Mouse (Mus musculus) cerebellum, postnatal 36 days (tissue): ENCODE data around the gene Rbm43.

ENCODE experiments used
- DNase-seq, 2 experiments: peaks; one replicate each; pipeline ENCODE4 v3.0.0; 2021 to 2022; ENCODE audit warnings: mixed read lengths in 2 of 2

Gene Rbm43

DNA sequence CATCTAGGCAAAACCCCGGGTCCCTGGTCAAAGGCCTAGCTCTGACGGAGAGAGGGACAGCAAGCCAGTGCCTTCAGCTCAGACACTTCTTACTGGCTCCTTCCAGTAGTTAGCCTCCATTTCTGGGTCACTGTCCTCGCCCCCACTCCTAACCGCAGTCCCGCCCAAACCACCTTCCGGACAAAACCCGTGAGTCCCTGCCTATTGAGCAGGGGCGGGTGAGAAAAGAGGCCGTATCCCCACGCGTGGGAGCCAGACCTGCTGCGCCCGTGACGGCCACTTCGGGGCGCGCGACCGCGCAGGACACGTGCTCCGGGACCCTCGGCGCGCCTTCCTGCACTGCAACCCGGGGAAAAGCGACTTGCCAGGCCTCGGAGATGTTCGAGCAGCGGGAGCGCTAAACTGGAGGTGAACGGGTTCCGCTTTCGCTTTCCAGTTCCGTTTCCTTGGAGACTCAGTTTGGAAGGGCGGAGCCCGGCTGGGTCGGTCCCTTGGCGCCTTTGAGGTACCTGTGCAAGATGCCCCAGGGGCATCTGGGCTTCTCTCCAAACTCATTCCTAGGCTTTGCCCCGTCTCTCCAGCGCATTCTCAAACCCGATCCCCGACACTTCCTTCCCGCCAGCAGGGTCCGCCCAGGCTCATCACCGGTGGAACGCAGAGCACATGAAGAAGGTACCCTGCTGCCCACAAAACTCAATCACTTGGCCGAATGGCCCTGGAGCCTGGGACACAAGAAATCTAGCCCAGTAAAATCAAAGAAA, at the start of gene Rbm43:
Gene Rbm43 (minus strand): TSS at position 590 of the 761 bp plus-strand sequence.
- DNase-seq = peak; percentile 76 to 77

DNA sequence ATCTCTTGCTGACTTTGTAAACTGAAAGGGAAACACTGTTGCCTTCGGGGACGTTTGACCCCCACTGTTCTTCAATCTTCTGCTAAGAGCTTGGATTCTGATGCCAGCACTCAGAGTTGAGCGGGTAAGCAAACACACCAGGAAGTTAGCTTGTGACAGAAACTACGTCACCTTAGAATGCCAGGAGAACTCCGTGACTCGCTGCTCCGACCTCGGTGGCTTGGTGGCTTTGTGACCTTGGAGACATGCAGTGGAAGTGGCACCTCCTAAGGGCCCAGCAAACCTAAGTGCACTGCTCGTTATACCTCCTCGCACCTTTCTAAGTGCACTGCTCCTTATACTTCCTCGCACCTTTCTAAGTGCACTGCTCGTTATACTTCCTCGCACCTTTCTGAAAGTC, 47.3 kb upstream of the Rbm43 start:
- no peak for DNase-seq

DNA sequence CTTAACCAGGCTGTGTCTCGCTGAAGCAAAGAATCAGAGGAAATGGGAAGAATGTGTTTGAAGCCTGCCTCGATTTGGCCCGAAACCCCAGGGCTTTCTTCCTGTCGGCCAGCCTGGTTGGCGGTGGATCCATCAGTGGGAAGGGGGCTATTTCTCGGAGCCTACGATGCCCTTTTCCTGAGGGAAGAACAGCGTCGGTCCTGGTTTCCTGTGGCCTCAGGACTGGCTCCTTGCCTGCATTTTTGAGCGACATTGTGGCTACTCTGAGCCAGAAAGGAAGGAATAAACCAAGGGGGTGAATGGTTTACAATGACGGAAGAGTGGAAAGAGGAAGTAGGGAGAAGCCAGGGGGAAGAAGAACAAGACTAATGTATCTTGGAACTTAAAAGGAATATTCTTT, 46.7 kb upstream of the Rbm43 start:
- peak; percentile 7 for DNase-seq

DNA sequence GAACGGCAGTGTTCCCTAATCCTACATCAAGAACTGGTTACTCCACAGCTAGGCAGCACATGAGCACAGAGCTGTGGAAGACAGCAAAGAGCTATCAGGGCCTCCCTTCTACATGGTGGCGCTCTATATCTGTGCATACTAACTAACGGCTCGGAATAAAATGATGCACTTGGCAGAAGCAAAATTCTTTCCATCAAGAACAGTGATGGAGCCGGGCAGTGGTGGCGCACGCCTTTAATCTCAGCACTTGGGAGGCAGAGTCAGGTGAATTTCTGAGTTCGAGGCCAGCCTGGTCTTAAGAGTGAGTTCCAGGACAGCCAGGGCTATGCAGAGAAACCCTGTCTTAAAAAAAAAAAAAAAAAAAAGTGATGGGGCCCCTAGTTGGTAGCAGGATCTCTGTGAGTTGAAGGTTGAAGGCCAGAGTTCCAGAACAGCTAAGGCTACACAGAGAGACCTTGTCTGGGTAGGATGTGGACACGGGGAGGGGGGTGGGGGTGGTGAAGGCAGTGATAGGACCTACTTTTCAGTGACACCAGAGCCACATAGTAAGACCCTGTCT, 38.5 kb upstream of the Rbm43 start, which contains the start of gene Nmi:
Gene Nmi (minus strand): TSS at position 85 of the 559 bp plus-strand sequence.
- peak; percentile 8 to 29 for DNase-seq

DNA sequence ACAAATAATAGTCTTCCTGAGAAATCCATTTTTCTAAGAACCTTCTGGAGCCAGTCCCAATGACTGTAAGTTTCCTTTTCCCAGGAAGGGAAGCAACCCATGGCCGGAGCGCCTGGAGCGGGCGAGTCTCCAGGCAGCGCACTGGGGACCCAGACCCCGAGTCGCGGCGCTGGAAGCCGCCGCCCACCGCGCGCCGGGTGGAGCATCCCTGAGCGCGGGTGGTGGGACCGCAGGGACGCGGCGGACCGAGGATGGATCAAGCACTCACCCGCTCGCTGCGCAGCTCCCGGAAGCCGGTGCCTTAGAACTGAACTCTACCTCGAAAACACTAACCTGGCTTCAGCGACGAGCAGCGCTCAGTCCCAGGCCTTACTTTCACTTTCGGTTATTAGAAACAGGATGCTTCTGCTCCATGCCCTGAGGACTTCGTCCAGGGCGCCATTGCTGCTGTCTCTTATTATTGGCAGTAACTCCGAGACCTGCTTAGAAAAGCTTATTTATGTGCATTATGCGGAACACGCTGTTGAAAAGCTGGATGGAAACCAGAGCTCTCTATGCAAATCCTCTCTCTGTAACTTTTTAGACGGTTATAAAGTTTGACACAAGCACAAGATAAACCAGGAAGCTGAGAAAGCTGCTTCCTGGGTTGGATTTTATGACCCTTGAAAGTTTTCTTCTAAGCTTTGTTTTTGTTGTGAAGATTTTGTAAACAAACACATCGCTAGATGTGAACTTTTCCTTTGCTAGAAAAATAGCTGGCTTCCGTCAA, 37.9 kb upstream of the Rbm43 start:
- peak; percentile 31 to 42 for DNase-seq

DNA sequence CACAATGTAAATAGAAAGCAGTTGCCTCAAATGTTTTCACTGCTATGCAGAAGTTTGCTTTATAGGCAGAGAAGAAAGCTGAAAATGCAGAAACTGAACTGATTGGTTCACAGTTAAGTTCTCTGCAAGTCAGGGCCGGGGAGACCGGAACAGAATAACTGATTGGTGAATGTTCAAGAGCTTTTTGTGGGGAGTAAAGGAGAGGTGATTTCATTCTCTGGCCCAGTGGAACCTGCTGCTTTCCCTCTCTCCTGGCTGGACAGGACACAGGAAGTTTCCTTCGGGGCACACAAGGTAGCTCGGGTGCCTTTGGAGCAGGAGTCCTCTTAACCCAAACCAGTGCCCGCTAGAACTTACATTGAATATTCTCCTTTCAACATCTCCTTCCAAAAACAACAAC, 37.2 kb upstream of the Rbm43 start:
- peak in 1 of 2 experiments; percentile 10 for DNase-seq

DNA sequence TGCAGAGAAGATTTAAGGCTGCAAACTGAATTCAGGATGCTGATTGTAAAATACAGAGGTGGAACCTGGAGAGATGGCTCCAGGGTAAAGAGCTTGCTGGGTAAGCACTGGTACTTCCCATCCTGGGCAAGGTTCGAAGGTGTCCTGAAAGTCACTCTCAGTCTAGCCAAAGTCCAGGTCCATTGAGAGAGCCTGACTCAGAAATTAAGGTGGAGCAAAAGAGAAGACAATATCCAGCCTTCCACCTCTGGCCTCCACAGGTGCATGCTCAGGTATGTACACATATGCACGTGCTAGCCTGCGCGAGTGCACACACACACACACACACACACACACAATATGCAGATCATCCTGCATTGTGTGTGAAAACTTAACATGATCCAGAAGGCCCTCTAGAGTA, 35.9 kb upstream of the Rbm43 start:
- no peak for DNase-seq

DNA sequence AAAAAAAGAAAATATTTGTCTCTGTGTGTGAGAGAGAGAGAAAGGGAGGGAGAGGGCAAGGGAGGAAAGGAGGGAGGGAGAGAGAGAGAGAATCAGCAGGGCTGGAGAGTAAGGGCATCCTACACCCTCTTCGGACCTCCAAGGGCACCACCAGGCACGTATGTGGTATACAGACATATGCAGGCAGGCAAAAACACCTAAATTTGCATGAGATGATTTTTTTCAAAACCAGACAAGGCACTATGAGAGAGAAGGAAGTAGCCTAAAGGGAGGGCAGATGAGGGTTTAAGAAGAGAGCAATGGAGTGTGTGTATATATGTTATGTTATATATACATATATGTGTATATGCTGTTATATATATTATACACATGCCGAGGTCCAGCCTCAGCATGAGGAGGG, 32.3 kb upstream of the Rbm43 start:
- no peak for DNase-seq

DNA sequence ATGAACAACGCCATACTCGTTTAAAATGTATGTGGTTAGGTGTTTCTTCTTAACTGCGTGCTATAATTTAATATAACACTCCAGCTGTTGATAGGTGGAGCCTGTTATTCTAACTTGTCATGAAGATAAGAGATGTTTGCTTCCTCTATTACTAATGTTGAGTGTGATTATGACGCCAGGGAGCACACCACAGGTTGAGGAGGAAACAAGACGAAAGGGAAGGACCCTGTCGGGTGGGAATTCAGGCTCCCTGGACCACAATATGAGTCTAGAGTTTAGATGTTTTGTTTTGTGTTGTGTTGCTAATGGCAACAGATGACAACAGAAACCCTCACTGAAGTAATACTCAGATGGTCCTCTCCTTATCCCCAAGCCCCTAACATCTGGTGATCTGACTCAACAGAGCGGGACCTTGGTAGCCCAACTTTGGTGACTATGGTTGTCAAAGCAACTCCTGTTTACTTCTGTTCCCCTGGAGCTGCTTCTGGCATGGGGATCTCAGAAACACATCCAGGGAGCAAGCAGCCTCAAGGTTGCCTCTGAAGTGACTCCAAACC, 18.8 kb upstream of the Rbm43 start:
- no peak for DNase-seq

DNA sequence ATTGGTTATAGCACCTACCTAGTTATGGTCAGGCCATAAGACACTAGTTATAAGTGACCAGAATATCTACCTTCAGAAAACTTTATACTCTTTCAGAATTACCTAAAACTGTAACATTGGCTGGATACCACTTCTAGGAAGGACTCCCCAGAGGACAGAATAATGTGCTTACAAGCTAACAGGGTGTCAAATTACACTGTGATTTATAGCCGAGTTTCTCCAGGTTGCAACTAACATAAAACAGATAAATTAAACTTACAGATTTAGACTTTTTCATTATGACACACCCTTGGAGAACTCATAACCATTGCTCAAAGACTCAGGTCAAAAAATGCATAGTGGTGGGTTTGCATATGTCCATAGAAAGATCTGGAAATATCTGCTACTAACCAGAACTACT, 15.9 kb upstream of the Rbm43 start:
- no peak for DNase-seq

DNA sequence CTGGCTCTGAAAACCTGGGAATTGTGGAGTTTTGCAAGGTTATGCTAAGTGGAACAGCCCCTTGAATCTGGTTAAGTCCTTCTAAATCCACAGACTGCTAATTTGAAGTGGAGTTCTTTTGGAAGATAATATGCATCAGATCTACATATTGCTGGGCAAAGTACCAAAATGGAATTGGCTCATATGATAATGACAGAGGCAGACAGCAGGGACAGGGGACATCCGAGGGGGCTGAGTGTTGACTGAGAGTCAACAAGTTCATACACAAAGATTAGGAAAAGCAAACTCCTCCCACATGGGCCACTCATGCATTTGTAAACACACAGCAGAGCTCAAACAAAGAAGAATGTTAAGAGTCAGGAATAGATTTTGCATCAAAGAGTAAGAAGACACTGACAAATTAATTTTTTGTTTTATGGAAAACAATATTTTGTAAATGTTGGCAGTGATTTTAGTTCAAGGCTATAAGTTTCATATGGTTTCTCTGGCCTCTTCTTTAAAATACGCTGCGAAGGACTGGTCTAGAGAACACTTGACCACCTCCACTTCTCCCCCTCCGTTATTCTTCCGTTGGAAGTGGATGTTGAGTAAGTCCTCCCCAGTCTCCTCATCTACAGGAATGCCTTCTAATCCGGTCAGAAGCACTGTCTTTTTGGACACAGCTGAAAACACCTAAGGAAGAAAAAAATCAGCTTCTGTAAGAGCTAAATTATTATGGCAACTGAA, 13.3 kb upstream of the Rbm43 start:
- no peak for DNase-seq

DNA sequence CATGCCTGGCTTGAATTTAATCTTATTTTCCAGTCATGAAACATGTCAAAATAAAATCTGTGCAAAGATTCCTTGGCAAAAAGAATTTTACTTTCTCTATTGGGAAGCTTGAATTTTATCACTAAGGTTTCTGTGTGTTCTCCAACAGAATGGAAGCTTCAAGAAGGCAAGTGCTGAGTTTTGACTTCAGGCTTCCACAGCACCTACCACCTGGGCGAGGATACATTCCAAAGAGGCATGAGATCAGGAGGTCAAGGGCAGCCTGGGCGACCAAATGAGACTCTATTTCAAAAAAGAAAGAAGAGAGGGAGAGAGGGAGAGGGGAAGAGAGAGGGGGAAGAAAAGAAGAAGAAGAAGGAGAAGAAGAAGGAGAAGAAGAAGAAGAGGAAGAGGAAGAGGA, 10.8 kb upstream of the Rbm43 start:
- no peak for DNase-seq

DNA sequence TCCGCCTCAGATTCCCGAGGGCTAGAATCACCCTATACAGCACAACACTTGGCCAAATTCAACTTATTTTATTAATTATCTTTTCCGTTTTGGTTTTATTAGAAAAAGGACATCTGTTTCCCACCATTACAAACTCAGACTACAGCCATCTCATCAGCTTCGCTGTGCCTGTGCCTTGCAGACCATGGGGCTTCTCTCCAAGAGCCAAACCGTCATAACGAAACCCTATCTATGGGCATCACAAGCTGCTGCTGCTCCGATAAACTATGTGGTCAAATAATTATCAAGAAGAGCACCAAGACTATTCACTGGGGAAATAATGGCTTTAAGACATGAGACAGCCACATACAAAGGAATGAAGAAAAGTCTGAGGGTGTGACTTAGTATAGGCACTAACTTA, 6.9 kb upstream of the Rbm43 start:
- DNase-seq = no peak

DNA sequence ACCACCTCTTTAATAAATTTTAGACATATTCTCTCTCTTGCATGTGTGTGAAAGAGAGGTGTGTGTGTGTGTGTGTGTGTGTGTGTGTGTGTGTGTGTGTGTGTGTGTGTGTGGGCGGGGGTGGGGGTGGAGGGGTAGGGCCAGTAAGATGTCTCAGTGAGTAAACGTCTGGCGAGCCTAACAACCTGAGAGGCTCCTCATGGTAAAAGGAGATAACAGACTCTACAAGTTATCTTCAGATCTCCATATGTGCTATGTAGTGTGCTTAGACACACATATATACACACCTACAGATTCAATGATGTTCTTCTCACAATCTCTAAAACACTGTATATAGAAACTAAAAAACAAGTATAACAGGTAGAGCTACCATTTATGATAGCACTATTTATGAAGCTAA, 3.8 kb upstream of the Rbm43 start:
- no peak for DNase-seq

DNA sequence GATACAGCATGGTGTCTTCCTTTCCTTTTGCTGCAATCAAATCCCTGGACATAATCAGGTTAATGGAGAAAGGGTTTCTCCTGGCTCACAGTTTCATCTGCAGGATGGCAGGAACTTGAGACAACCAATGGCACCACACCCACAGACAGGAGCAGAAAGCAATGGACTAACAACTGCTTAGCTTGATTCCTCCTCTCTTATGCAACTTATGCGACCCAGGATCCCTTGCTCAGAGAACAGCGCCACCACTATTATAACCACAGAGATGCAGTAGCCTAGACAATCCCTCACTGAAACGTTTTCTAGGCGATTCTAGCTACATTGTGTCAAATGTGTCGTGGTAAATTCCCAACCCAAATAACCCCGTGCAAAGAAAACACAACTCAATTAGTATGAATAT, 2.0 kb upstream of the Rbm43 start:
- DNase-seq = no peak

DNA sequence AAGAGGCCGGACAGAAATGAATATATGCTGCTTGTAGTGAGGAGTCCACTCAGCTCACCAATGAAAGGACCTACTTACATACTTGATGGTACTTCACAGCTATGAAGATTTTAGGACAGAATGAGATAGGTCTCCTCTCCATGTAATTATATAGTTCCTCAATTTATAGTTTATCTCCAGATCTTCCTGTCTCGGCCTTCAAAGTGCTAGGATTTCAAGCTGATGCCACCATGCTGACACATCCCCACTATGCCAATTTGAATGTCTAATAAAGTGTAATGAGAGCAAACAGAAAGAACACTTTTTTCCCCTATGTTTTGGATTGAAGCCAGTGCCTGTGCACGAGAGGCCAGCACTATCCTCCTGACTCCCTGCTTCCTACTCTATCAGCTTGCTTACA, 1.6 kb upstream of the Rbm43 start:
- no peak for DNase-seq

DNA sequence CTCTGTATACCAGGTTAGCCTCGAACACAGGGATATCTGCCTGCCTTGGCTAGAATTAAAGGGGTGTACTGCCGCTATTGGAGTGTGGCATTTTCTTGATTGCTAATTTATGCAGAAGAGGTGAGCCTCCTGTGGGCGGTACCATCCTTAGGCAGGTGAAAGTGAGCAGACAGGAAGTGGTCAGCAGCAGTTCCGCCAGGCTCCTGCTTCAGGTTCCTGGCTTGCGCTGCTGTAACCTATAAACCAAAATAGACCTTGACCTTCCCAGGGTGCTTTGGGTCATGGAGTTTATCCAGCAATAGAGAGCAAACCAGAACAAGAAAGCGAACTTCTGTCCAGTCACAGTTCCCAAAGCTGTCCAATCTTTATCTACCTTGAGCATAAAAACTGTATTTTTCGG, 958 bp upstream of the Rbm43 start:
- no peak for DNase-seq

DNA sequence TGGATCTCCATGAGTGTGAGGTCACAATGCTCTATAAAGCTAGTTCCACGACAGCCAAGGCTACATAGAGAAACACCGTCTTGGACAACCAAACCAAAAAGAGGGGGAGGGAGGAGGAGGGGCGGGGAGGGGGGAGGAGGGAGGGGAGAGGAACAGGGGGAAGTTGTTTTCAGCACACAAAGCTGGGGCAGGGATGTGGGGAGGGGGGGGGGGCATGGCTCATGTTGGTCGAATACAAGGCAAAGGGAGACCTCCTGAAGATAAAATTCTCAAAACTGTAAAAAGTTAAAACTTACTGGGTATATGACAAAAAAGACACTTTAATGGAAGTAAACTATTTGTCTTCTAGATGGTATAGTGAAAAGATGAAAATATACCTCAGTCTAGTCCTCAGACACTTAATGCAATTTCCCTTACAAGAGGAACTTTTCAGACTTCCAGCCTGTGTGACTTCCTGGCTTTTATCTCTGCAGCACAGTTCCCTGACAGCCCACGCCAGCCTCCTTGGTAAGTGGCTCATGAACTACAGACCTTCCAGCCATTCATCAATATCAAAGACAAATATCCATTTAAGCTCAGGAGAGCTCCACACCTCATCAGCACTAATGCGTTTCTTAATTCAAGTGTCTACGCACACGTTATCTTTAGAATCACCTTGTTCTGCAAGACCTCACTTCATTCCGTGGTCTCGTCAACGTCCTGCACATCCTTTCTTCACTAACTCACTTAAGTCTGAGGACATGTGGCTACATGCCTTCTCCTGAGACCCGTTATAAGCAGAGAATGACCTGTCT, 1.4 kb downstream of the Rbm43 start:
- DNase-seq = peak in 1 of 2 experiments; percentile 19

DNA sequence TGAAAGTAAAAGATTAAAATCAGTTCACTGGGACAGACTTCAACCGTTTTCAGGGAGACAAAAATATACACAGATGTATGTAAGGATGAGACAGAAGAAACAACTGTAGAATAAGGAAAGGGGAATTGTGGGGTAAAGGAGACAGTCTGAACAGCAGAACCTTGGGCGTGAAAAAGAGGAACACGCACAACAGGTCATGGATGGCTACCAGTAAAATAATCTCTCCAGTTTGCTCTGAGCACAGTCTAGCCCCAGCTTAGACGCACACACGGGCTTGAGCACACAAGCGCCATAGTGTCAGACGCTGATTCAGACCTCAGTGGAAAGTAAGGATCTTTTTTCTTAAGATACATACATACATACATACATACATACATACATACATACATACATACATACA, 3.7 kb downstream of the Rbm43 start:
- no peak for DNase-seq

DNA sequence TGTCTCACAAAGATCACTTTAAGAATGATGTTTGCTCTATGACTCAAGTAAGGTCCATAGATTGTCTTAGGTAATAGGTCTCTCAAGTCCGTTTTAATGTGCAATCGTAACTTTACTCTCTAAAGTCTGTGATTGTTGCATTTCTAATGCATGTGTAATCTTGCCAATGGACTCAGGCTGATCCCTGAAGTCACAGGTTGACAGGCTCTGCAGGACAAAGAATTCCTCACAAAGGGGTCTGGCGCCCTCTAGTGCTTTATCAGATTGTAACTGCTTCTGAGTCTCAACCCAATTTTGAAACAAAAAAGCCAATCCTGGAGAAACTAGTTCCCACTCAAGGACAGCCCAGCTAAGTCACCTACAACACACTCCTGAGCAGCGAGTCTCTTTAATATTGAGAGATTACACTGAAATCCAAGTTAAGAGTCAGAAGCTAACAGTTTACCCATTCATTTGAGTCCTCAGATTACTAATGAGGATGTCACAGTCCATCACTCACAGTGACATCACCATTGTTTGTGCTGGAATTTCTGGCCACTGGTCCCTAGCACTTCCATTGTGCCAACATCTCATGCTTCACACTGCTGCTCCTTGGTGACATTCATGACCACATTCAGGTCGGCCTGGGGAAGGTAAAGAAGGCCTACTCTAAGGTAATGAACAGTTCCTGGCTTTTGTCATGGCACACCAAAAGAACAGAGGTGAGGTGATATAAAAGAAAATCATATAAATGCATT, 19.9 kb downstream of the Rbm43 start:
- DNase-seq = peak; percentile 74 to 82

DNA sequence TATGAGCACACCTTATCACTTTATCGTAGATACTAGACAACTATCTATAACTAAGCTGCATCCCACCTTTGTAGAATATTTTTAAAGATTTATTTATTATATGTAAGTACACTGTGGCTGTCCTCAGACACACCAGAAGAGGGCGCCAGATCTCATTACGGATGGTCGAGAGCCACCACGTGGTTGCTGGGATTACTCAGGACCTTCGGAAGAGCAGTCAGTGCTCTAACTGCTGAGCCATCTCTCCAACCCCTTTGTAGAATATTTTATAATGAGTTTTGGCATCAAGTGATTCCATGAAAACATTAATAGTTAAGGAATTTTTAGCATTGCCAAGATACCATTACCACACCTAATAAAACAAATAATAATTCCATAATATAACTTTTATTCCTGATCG, 20.4 kb downstream of the Rbm43 start:
- DNase-seq = no peak
